Mouse (Mus musculus) urinary bladder, postnatal 25 days (tissue): ENCODE results near the gene Krt12.

Experiments used
- DNase-seq: peaks from one replicate; pipeline ENCODE4 v3.0.0; 2022; ENCODE audit warnings: low spot score

Krt12 gene

GRCm38 (mm10) chr11:99422159-99422558 is at the start of gene Krt12:
Krt12 (minus strand) TSS chr11:99422259.
- DNase-seq = no peak

DNA sequence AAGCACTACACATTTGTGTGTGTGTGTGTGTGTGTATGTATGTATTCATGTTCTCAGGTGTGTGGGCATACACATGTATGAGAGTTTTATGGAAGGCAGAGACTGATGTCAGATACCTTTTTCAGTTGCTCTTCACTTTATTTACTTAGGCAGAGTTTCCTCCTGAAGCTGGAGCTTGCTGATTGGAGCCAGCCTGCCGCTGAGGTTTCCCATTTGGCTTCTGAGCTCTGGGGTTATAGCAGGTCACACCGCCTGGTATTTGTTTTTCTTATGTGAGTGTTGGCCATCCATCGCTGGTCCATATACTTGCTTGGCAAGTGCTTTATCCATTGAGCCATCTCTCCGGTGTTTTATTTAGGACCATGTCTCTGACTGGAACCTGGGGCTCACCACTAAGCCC is 47.2 kb upstream of the Krt12 start:
- DNase-seq = no peak

DNA sequence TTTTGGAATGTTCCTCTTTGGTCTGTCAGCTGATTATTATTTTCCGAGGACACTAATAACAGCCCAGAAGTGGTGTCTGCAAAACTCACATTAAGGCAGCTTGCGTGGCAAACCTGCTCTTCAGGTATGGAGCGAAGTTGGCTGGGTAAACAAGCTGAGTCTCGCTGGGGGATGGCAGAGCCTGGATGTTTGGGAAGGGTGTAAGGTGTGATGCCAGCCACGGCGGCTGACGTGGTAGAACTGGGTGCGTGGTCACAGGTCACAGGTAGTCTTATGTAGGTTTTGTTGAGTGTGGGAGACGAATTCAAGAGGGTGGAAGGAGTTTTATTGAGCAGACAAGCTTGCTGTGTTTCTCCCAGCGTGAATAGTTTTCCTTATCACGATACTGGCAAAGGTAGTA is 46.5 kb upstream of the Krt12 start:
- peak; percentile 34 for DNase-seq

DNA sequence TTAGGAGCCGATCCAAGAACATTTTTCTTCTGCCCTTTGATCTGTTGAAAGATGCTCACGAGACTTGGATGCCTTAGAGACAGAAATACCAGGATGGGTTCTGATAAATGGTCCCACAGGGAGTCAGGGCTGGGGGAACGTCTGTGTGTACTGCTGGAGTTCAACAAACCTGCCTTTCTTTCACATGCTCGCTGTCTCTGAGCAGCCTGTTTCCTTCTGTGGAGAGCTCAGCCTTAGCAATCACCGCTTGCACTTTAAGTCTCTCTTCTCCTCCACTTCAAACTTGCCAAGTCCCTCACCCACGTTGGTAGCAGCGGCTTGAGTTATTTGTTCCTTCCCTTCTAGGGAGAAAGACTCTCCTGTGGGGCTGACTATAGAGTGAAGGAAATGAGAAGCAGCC is 44.3 kb upstream of the Krt12 start:
- no peak for DNase-seq

GRCm38 (mm10) chr11:99464836-99465235 is 42.8 kb upstream of the Krt12 start:
- peak; percentile 88 for DNase-seq

GRCm38 (mm10) chr11:99463155-99463554 is 41.1 kb upstream of the Krt12 start:
- peak; percentile 70 for DNase-seq

DNA sequence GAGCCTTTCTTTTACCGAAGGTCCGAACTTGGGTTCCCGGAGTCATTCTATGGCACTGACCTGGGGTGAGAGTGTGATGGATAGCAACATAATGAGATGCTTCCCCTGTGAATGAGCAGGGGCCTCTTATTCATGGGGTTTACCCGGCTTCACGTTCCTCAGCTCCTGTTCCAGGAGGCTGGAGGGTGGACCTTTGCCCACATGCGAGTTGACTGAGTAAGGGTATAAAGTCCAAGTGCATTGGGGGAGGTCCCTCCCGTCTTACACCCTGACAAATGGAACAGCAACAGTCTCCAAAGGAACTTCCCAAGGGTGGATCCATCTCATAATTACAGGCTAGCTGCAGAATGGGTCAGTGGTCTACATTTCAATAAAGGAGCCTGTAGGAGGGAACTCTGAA is 39.7 kb upstream of the Krt12 start:
- no peak for DNase-seq

DNA sequence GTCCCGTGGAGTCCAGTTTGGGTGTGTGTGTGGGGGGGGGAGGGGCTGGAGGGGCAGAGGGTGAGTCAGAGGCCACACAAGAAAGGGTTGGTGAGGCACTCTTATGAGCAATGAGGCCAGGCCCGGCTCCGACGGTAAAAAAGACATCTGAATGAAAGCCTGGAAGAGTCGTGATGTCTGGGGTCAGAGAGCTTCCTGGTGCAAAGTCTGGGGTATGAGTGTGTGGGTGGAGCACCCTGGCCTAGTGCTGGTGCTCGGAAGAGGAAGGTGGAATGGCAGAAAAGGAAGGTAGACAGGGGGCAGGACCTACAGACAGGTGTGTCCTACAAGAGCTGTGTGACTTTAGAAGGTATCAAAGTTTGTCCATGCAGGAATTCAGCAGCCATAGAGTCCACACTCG is 36.8 kb upstream of the Krt12 start:
- DNase-seq = no peak

DNA sequence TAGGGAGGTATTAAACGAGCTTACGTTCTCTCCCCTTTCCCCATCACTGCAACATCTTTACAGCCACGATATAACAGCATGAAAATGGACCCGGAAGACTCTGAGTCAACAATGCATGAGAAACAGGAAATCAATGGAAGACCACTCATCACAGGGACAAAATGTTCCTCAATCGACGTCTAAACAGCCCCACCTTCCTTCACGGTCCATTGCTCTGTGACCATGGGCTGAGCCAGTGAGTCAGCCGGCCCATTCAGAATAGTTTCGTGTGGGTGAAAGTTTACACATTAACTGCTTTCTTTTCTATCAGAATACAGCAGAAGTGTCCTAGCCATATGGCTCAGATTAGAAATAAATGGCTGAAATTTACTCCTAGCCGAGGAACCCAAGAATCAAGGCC is 32.7 kb upstream of the Krt12 start:
- DNase-seq = no peak

DNA sequence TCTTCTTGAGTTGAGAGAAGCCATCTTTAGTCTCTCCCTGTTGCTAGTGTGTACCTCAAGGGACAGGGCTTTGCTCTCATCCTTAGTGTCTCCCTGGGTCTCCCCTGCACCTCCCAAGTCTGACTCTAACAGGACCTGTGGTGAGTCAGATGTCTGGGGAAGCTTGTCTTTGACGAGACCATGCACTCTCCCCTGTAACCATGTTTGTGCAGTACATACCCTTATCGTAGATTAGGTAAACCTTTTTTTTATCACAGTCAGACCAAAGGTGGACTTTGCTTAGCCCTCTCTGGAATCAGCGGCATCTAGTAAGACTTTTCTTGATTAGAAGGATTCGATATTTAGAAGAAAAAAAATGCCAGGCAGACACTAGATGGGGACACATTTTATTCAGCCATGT is 32.0 kb upstream of the Krt12 start:
- DNase-seq = no peak

DNA sequence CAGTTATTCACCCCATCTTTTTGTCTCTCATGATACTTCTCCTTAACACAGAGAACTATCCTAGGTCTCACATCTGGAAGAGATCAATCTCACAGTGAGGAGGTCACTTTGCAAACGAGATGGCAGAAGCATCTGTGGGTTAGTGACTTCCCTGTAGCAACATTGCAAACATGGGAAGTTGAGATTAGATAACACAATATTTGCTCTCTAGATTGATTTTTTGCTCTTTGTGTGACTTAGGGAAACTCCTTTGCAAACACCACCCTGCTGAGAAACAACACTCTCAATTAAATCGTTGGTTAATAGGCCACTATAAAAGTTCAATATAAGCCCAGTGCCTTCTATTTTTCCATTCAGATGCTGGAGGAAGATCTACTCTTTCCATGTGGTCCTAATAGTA is 26.7 kb upstream of the Krt12 start:
- DNase-seq = no peak

DNA sequence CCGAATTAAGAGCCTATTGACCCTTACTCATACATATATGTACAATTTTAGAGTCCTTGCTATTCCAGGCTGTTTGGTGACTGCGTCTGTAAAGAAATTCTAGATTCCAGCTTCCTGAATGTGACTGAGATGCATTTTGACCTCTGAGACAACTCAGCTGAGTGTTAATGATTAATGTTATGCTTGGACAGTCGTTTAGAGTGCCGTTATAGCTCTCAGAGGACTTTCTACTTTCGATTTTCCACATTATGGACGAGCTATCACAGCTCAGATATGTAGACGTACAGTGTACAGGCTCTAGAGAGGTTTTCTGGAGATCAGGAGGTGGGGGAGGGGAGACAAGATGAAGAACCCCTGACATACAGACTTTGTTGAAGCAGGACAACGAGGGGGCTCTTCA is 19.2 kb upstream of the Krt12 start:
- no peak for DNase-seq

DNA sequence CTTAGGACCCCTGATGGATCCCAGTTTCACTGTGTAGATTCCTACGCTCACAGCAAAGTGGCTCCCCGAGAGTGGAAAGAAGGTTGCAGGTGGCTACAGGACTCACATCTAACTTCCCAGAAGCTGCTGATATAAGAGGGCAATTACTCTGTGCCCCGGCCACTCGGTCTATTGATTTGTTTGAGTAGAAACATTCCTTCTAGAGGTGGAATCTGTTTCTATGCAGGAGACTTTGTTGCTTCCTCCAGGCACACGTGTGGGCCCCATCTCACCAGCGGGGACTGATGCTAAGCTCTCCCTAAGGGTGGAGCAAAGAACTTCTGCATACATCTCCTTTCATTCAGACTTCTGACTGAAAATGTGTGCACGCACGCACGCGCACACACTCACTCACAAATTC is 17.4 kb upstream of the Krt12 start:
- DNase-seq = no peak

DNA sequence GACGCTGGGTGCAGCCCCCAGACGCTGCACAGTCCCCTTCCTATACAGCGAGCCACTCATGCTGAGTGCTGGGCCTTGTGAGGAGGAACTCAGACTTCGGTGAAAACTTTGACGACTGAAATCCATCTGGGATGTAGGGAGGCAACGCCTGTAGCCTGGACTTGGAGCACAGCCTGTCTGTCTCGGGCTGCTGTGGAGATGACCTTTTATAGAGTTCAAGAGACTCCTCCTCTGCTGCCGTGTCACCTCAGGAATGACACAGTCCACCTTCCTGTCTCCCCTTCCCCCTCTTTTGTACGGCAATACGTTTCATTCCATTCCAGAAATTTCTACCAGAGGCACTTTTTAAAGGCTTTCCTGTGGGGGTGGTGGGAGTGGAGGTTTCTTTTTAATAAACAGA is 15.9 kb upstream of the Krt12 start, which contains the start of gene Krt20:
Gene Krt20, minus strand, starts transcription at position 179 of the 400 bp plus-strand sequence.
- no peak for DNase-seq

- no peak for DNase-seq
Measured at GRCm38 (mm10) chr11:99436625-99437024, 14.6 kb upstream of the Krt12 start.

GRCm38 (mm10) chr11:99430670-99431069 is 8.6 kb upstream of the Krt12 start:
- no peak for DNase-seq

DNA sequence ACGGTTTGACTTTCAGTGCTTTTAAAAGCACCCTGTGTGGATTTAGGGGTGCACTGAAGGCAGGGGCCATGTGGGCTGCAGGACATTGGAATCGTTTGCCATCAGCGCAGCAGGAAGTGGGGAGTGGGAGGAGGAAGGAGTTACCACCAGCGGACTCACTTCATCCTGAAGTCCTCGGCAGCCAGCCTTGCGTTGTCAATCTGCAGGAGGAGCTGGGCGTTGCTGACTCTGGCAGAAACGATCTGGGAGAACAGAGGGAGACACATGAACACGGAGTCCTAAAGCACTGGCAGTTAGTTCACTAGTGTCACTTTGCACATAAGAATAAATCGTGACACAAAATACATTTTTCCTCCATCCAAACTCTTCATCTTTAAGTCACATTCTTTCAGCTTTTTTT is 1.5 kb downstream of the Krt12 start:
- no peak for DNase-seq

DNA sequence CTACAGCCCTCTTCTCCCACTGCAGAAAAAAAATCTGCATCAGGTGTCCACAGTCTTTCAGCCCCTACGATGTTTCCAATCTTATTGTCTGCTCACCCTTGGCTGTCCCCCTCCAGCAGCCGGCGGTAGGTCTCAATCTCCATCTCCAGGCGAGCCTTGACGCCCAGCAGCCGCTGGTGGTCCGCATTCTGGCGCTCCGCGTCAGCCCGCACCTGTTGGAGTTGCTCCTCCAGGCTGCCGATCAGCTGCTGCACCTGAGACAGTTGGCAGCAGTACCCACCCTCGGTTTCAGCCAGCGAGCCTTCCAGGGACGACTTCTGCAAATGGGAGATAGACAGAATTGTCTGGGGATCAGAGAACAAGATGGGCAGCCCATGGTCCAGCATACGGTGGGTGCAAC is 4.2 kb downstream of the Krt12 start:
- DNase-seq = no peak

DNA sequence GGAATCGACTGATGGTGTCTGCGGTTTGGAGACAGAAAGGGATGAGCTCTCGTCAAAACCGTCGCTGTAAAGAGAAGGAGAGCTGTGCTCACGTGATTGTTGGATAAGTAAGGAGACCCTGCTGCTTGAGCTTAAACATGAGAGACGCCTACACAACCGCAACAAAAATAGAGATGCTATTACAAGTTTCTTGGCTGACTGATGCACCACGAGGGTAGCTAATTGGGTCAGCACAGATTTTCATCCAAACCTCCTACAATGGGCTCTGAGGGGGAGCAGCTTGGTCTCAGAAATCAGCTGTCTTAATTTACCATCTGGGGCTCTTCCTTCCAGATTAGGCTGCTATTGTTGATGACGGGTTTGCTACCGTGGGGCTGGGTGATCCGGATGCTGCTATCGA is 5.2 kb downstream of the Krt12 start:
- DNase-seq = no peak

- no peak for DNase-seq
Measured at GRCm38 (mm10) chr11:99414463-99415147, 7.5 kb downstream of the Krt12 start.

DNA sequence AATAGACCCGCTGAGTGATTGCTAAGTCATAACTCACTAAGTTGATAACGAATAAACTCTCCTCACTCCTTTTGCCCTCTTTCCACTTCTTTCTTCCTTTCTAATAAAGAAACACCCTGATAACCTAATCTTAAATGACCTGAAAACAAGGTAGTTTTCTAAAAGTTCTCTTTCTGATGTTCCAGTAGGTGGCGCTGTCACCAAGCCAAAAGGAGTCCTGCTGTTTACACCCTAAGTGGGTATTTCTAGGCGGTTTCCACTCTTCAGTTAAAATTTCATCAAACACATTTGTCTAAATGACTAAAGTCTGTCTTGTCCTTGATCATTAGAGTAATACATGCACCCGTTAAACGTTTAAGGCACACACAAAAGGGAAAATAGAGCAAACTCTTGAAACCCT is 8.8 kb downstream of the Krt12 start:
- DNase-seq = peak; percentile 56

DNA sequence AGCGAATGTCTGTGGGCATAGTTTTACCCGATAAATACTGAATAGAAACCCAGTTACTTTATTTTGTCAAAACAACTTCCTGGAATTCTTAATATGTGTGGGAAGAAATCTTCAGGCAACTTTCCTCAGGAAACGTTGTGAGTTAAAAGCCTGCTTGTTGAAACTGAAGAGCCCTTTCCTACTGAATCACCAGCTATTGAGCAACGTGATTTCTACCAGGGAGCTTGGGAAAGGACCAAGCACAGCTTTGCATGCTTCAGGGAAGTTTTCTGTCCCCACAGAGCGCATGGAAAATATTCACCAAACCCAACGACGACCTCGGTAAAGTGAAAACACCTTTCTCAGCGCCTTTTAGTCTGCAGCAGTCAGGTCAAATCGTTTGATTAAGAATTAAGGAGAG is 15.9 kb downstream of the Krt12 start:
- DNase-seq = no peak

DNA sequence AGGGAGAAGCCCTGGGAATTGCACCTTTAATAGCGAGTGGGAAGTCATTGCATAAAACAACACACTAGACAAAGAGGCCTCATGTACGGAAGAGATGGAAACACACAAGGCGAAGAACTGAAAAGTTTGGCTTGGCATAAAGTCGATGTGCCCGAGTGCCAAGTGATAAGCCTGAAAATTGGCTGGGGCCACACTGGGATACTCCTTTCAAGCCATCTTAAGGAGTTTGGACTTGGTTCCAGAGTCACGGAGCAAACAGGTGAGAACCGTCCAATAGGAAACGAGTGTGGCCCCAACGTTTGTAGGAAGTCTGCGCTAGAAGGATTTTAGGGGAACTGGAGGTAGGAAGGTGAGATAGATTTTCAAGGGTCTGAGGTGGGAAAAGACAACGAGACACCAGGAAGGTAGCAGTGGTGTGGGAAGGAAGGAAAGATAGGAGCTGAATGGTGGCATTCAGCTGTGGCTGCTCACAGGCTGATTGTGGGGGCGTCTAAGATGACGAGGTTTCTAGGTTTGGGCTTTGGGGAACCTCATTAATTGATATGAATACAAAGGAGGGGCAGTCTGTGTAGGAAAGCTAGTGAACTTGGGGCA is 22.0 kb downstream of the Krt12 start:
- DNase-seq = no peak

DNA sequence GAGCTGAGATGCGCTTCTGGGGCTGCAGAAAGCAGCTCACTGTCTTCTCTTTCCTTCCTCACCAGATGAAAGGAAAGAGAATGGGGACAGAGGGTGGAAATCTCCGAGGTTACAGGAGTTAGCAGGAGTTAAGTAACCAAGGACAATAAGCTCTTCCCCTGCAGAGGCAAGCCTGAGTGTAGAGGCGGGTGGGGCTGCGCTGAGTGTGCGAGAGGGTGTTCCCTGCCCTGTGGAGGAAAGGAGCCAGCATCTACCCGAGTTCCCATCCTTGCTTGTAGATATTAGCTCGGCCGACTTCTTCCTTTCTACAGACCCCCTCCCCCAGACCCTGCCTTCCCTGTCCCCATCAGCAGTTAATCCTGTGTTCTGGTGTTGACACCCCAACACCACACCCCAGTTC is 23.2 kb downstream of the Krt12 start:
- DNase-seq = no peak
